16 mouse cellular contexts compared by ENCODE assay signal in genomic region chr1:78567421-78567820, GRCm38 (mm10). TPM values are rescaled to one million over a fixed set of nuclear protein-coding genes. Genes with fewer than 3 reads are reported as not detected.
DNase-seq lines count a peak whose midpoint lies in the region; ATAC-seq lines count a peak whose summit lies in the region.
"Had no signal": no experiment of that assay in that cellular context is flagged by ENCODE, and none has a peak within 500 bp of the region (broad histone marks: within the 10 kb centered on the region; RNA-seq: fewer than 3 reads in every experiment).

No protein-coding gene starts in this region.

- H3K27me3 ChIP-seq in heart, embryonic 12.5 days (replicated peaks) = no peaks in the 10 kb centered on the region
- H3K27me3 ChIP-seq in limb, embryonic 12.5 days = 0 out of 2 replicates have a peak, but pooled peaks cover under 1% of the 10 kb centered on the region
- H3K27me3 ChIP-seq in limb, embryonic 10.5 days (ENCODE audit: low read depth, poor library complexity, severe bottlenecking) = no peaks in the 10 kb centered on the region
- no peaks in the 10 kb centered on the region for H3K27me3 ChIP-seq in embryonic facial prominence, embryonic 15.5 days
- H3K27me3 ChIP-seq: lung, embryonic 15.5 days; stomach, embryonic 15.5 days had no signal

- H3K4me1 ChIP-seq in heart, embryonic 12.5 days (replicated peaks) = peaks cover 29% of the 10 kb centered on the region
- H3K4me1 ChIP-seq in limb, embryonic 12.5 days (replicated peaks) = peaks cover 18% of the 10 kb centered on the region
- H3K4me1 ChIP-seq in limb, embryonic 10.5 days = peaks cover 13% of the 10 kb centered on the region
- H3K4me1 ChIP-seq in embryonic facial prominence, embryonic 15.5 days = peaks cover 5% of the 10 kb centered on the region; the same call in 1 of the 2 replicates
- H3K4me1 ChIP-seq: lung, embryonic 15.5 days; stomach, embryonic 15.5 days had no signal

- no peak for DNase-seq in heart, adult 9 months (ENCODE audit: low spot score in 2 of 2)
- DNase-seq in limb, embryonic 10.5 days (ENCODE audit: low spot score) = no peak
- DNase-seq in ovary, postnatal 14 days (ENCODE audit: low spot score) = no peak
- no peak for DNase-seq in frontal cortex, adult 2 months (ENCODE audit: extremely low spot score in 1 of 2, low spot score in 1 of 2)
- DNase-seq: layer of hippocampus, adult 9-11 months; right cerebral cortex, postnatal 4 days; thymus, postnatal 4 days had no signal

- H3K27ac ChIP-seq in heart, embryonic 12.5 days (ENCODE audit: poor library complexity, severe bottlenecking) = peak overlapping the region; percentile 81
- peak overlapping the region; percentile 68 for H3K27ac ChIP-seq in limb, embryonic 12.5 days
- H3K27ac ChIP-seq in limb, embryonic 10.5 days = no peak overlapping the region
- 0 out of 2 replicates have a peak overlapping the region, but pooled peaks have one; percentile 30 for H3K27ac ChIP-seq in embryonic facial prominence, embryonic 15.5 days (replicated peaks)
- H3K27ac ChIP-seq: lung, embryonic 15.5 days; stomach, embryonic 15.5 days had no signal

- ATAC-seq in heart, embryonic 12.5 days (ENCODE audit: insufficient number of reproducible peaks, low FRiP score) = no peak
- no peak; the same call in 1 of the 2 replicates for ATAC-seq in limb, embryonic 12.5 days (ENCODE audit: insufficient number of reproducible peaks, insufficient read depth, low FRiP score, low TSS enrichment, low read depth)
- peak; percentile 45; the same call in 1 of the 2 replicates for ATAC-seq in embryonic facial prominence, embryonic 15.5 days (ENCODE audit: insufficient number of reproducible peaks, low FRiP score, low TSS enrichment, low read depth)
- ATAC-seq: activated CD4-positive, CD25-positive, alpha-beta regulatory T cell, adult 4 months; CD4-positive, CD25-positive, alpha-beta regulatory T cell, adult 4 months had no signal

- no peak overlapping the region for H3K9ac ChIP-seq in heart, embryonic 12.5 days
- H3K9ac ChIP-seq in limb, embryonic 12.5 days (replicated peaks) = no peak overlapping the region
- no peak overlapping the region for H3K9ac ChIP-seq in embryonic facial prominence, embryonic 15.5 days
- H3K9ac ChIP-seq: lung, embryonic 15.5 days; stomach, embryonic 15.5 days had no signal

- H3K4me2 ChIP-seq in heart, embryonic 12.5 days = peak overlapping the region; percentile 12
- no peak overlapping the region for H3K4me2 ChIP-seq in limb, embryonic 12.5 days
- no peak overlapping the region for H3K4me2 ChIP-seq in embryonic facial prominence, embryonic 15.5 days (replicated peaks)
- H3K4me2 ChIP-seq: lung, embryonic 15.5 days; stomach, embryonic 15.5 days had no signal

- H3K36me3 ChIP-seq in heart, embryonic 12.5 days = no peaks in the 10 kb centered on the region
- H3K36me3 ChIP-seq in limb, embryonic 12.5 days = no peaks in the 10 kb centered on the region
- H3K36me3 ChIP-seq in limb, embryonic 10.5 days = no peaks in the 10 kb centered on the region
- H3K36me3 ChIP-seq in embryonic facial prominence, embryonic 15.5 days = no peaks in the 10 kb centered on the region
- H3K36me3 ChIP-seq: lung, embryonic 15.5 days; stomach, embryonic 15.5 days had no signal

- WGBS in heart, embryonic 12.5 days = 17% methylated on average over 6 of the region's 6 CpGs
- 25% methylated on average over 6 of the region's 6 CpGs for WGBS in limb, embryonic 12.5 days
- 40% methylated on average over 6 of the region's 6 CpGs for WGBS in limb, embryonic 10.5 days
- 16% methylated on average over 6 of the region's 6 CpGs for WGBS in embryonic facial prominence, embryonic 15.5 days

- no peak overlapping the region for H3K4me3 ChIP-seq in heart, embryonic 12.5 days
- no peak overlapping the region for H3K4me3 ChIP-seq in limb, embryonic 12.5 days (replicated peaks)
- no peak overlapping the region for H3K4me3 ChIP-seq in limb, embryonic 10.5 days
- H3K4me3 ChIP-seq in embryonic facial prominence, embryonic 15.5 days (replicated peaks) = no peak overlapping the region
- H3K4me3 ChIP-seq: lung, embryonic 15.5 days; stomach, embryonic 15.5 days had no signal

- H3K9me3 ChIP-seq in heart, embryonic 12.5 days (replicated peaks) = peaks cover 8% of the 10 kb centered on the region
- 0 out of 2 replicates have a peak, but pooled peaks cover 4% of the 10 kb centered on the region for H3K9me3 ChIP-seq in limb, embryonic 12.5 days
- H3K9me3 ChIP-seq in limb, embryonic 10.5 days (replicated peaks) = no peaks in the 10 kb centered on the region
- no peaks in the 10 kb centered on the region for H3K9me3 ChIP-seq in embryonic facial prominence, embryonic 15.5 days (replicated peaks)
- H3K9me3 ChIP-seq: lung, embryonic 15.5 days; stomach, embryonic 15.5 days had no signal

RNA-seq across cellular contexts. Expression of gene BC035947, which starts 55.5 kb away (rescaled TPM):
- polyA plus RNA-seq in heart, embryonic 12.5 days (2016; fragmentation: Nextera tagmentation; extraction: Ambion mirVana) = 0.10 TPM in 1 of 2 replicates, not detected in the other
- polyA plus RNA-seq in limb, embryonic 12.5 days (2016; fragmentation: Nextera tagmentation; extraction: Ambion mirVana) = 0.42 and 0.43 TPM in 2 replicates
- 0.09 and 0.19 TPM in 2 replicates for polyA plus RNA-seq in limb, embryonic 10.5 days (2016; fragmentation: Nextera tagmentation; extraction: Ambion mirVana)
- polyA plus RNA-seq in embryonic facial prominence, embryonic 15.5 days (2015; fragmentation: Nextera tagmentation; extraction: Ambion mirVana) = 0.49 and 0.70 TPM in 2 replicates
- polyA plus RNA-seq in frontal cortex, adult 2 months (2012; rRNA removed) = 0.26 and 0.29 TPM in 2 replicates
- polyA plus RNA-seq: activated CD4-positive, CD25-positive, alpha-beta regulatory T cell, adult 4 months had no signal

RNA-seq across cellular contexts. Expression of gene Mogat1, which starts 56.6 kb away (rescaled TPM):
- polyA plus RNA-seq in heart, embryonic 12.5 days (2016; fragmentation: Nextera tagmentation; extraction: Ambion mirVana) = not detected in 2 replicates
- polyA plus RNA-seq in limb, embryonic 12.5 days (2016; fragmentation: Nextera tagmentation; extraction: Ambion mirVana) = 0.50 TPM in 1 of 2 replicates, not detected in the other
- 0.19 and 0.34 TPM in 2 replicates for polyA plus RNA-seq in limb, embryonic 10.5 days (2016; fragmentation: Nextera tagmentation; extraction: Ambion mirVana)
- 0.77 and 1.4 TPM in 2 replicates for polyA plus RNA-seq in embryonic facial prominence, embryonic 15.5 days (2015; fragmentation: Nextera tagmentation; extraction: Ambion mirVana)
- 0.74 and 0.90 TPM in 2 replicates for polyA plus RNA-seq in frontal cortex, adult 2 months (2012; rRNA removed)
- polyA plus RNA-seq: activated CD4-positive, CD25-positive, alpha-beta regulatory T cell, adult 4 months; CD4-positive, CD25-positive, alpha-beta regulatory T cell, adult 4 months; cortical plate, adult 2 months; forebrain, embryonic 11.5 days had no signal
